Mouse (Mus musculus) T-helper 17 cell (primary cell): Measurements from ENCODE around the gene Sfmbt2.

Experiments
- in situ Hi-C, 2 experiments: fragments of 300-600 bp; cut with MboI, MseI; formaldehyde crosslinking; loops; 1 replicate in 1 of 2; 2 replicates in 1 of 2; pipeline ENCODE4 v1.15.1; 2025; ENCODE audit warnings: high pct_unique_total_duplicates in 2 of 2

The Sfmbt2 gene

GRCm38 (mm10) chr2:10371899-10372298 lies 1.6 kb downstream of the Sfmbt2 start:
- in situ Hi-C loops: loop anchor here in 1 of 2 experiments (5.0 kb wide), 1 partner anchor 55 kb away; no protein-coding TSS in a partner anchor

GRCm38 (mm10) chr2:10372321-10372723 lies 2.0 kb downstream of the Sfmbt2 start:
- in situ Hi-C loops: loop anchor here in 1 of 2 experiments (5.0 kb wide), 1 partner anchor 55 kb away; no protein-coding TSS in a partner anchor

GRCm38 (mm10) chr2:10372776-10373507 lies 2.6 kb downstream of the Sfmbt2 start:
- in situ Hi-C loops: loop anchor here in 1 of 2 experiments (5.0 kb wide), 1 partner anchor 56 kb away; no protein-coding TSS in a partner anchor

- in situ Hi-C loops: loop anchor here in 1 of 2 experiments (5.0 kb wide), 1 partner anchor 56 kb away; no protein-coding TSS in a partner anchor
Observed at GRCm38 (mm10) chr2:10373508-10374206, 3.3 kb downstream of the Sfmbt2 start.

GRCm38 (mm10) chr2:10374207-10375023 lies 4.1 kb downstream of the Sfmbt2 start:
- in situ Hi-C loops: loop anchor here (5.0 kb wide), 2 partner anchors 57 to 703 kb away; no protein-coding TSS in a partner anchor

- in situ Hi-C loops: loop anchor here in 1 of 2 experiments (5.0 kb wide), 1 partner anchor 702 kb away; no protein-coding TSS in a partner anchor
Observed at GRCm38 (mm10) chr2:10375024-10375372, 4.7 kb downstream of the Sfmbt2 start.

GRCm38 (mm10) chr2:10389988-10390387 lies 19.7 kb downstream of the Sfmbt2 start:
- in situ Hi-C loops: no loop called here

- in situ Hi-C loops: no loop called here
Observed at GRCm38 (mm10) chr2:10390791-10391190, 20.5 kb downstream of the Sfmbt2 start.

GRCm38 (mm10) chr2:10395143-10395542 lies 24.8 kb downstream of the Sfmbt2 start:
- in situ Hi-C loops: no loop called here

- in situ Hi-C loops: no loop called here
Observed at GRCm38 (mm10) chr2:10397790-10398189, 27.5 kb downstream of the Sfmbt2 start.

GRCm38 (mm10) chr2:10406151-10406550 lies 35.8 kb downstream of the Sfmbt2 start:
- in situ Hi-C loops: no loop called here

- in situ Hi-C loops: no loop called here
Observed at GRCm38 (mm10) chr2:10409422-10409821, 39.1 kb downstream of the Sfmbt2 start.

- in situ Hi-C loops: no loop called here
Observed at GRCm38 (mm10) chr2:10410069-10410468, 39.8 kb downstream of the Sfmbt2 start.

GRCm38 (mm10) chr2:10420944-10421420 lies 50.7 kb downstream of the Sfmbt2 start:
- in situ Hi-C loops: no loop called here

GRCm38 (mm10) chr2:10437290-10437689 lies 67.0 kb downstream of the Sfmbt2 start:
- in situ Hi-C loops: no loop called here

- in situ Hi-C loops: no loop called here
Observed at GRCm38 (mm10) chr2:10441811-10442210, 71.5 kb downstream of the Sfmbt2 start.

GRCm38 (mm10) chr2:10453577-10453976 lies 83.3 kb downstream of the Sfmbt2 start:
- in situ Hi-C loops: no loop called here

- in situ Hi-C loops: no loop called here
Observed at GRCm38 (mm10) chr2:10458309-10458708, 88.0 kb downstream of the Sfmbt2 start.

- in situ Hi-C loops: no loop called here
Observed at GRCm38 (mm10) chr2:10516516-10516915, 146.2 kb downstream of the Sfmbt2 start.

- in situ Hi-C loops: no loop called here
Observed at GRCm38 (mm10) chr2:10521719-10522415, 151.6 kb downstream of the Sfmbt2 start.

GRCm38 (mm10) chr2:10525622-10526021 lies 155.3 kb downstream of the Sfmbt2 start:
- in situ Hi-C loops: no loop called here
